Mouse (Mus musculus): ENCODE measurements around the gene Wdfy4.

- TF ChIP-seq CTCF (IDR thresholded peaks at IDR 0.05) (no peak), POLR2A (IDR thresholded peaks at IDR 0.05; ENCODE audit: insufficient read depth, low read depth, low read length) (no peak), EP300 (IDR thresholded peaks at IDR 0.05; ENCODE audit: insufficient read depth, low read depth, low read length) (no peak)
These were observed 8.5 kb upstream of the Wdfy4 start for GRCm38 (mm10) chr14:33193762-33194161.
